Mouse (Mus musculus) thymus, adult 2 months (tissue): Measurements from ENCODE around the gene Dnah6. TPM values are rescaled to one million over a fixed set of nuclear protein-coding genes. Genes with fewer than 3 reads are reported as not detected.

Experiments
- DNase-seq: peaks from one replicate; pipeline ENCODE4 v3.0.0; 2021
- H3K27ac ChIP-seq: fragments of 200-500 bp; 2 replicates; pipeline ENCODE4 v1.5.1; 2012; ENCODE audit warnings: low read length, control low read depth; ENCODE audit not compliant: control insufficient read depth, insufficient read depth
- H3K27me3 ChIP-seq: fragments of 200-500 bp; 2 replicates; pipeline ENCODE4 v1.6.1; 2012; ENCODE audit warnings: mild to moderate bottlenecking, low read length, moderate library complexity, mixed read lengths; ENCODE audit not compliant: control insufficient read depth, insufficient read depth
- H3K36me3 ChIP-seq: fragments of 200-500 bp; 2 replicates; pipeline ENCODE4 v1.6.1; 2012; ENCODE audit warnings: mild to moderate bottlenecking, low read length, moderate library complexity; ENCODE audit not compliant: control insufficient read depth, insufficient read depth
- H3K4me1 ChIP-seq: fragments of 200-500 bp; replicated peaks from 2 replicates; pipeline ENCODE4 v1.6.1; 2012; ENCODE audit warnings: low read length; ENCODE audit not compliant: control insufficient read depth, insufficient read depth
- H3K4me3 ChIP-seq: fragments of 200-500 bp; 2 replicates; pipeline ENCODE4 v1.5.1; 2012; ENCODE audit warnings: mild to moderate bottlenecking, low read length, control low read depth, moderate library complexity; ENCODE audit not compliant: control insufficient read depth, insufficient read depth
- CTCF ChIP-seq: fragments of 200-500 bp; IDR thresholded peaks from 2 replicates; pipeline ENCODE4 v1.5.1; 2012; ENCODE audit warnings: mild to moderate bottlenecking, control low read depth, low read length, moderate library complexity, borderline replicate concordance; ENCODE audit not compliant: control insufficient read depth, poor library complexity, insufficient read depth; ENCODE audit errors: extremely low read depth
- POLR2A ChIP-seq: fragments of 200-500 bp; IDR thresholded peaks from 2 replicates; pipeline ENCODE4 v1.6.1; 2012; ENCODE audit warnings: mild to moderate bottlenecking, low read length, control low read depth, moderate library complexity; ENCODE audit not compliant: control insufficient read depth, poor library complexity, insufficient read depth; ENCODE audit errors: extremely low read depth
- WGBS: fragments of 180-500 bp; shearing (Covaris S2); methylation state at CpG from one replicate; pipeline ENCODE4 v1.1.7; 2018; 5-methylcytosine and 5-hydroxymethylcytosine counted together
- polyA plus RNA-seq: library from polyadenylated mRNA; depleted of rRNA; stranded (reverse); fragments of >200 nt; gene quantifications from 2 replicates; pipeline ENCODE4 v1.2.3, GENCODE M21; 2012

Gene Dnah6
- polyA plus RNA-seq, 1 experiment = 0.11 TPM

- 90% methylated on average over 6 of the region's 6 CpGs for WGBS
- Histone ChIP-seq H3K27me3 (no peaks in the 10 kb centered on the region), H3K4me1 (no peaks in the 10 kb centered on the region), H3K27ac (no peak overlapping the region), H3K36me3 (no peaks in the 10 kb centered on the region), H3K4me3 (no peak overlapping the region)
- DNase-seq = peak; percentile 41
- TF ChIP-seq CTCF = no peak
- TF ChIP-seq POLR2A = no peak
These were observed 11.8 kb upstream of the Dnah6 start for GRCm38 (mm10) chr6:73233202-73233726.

GRCm38 (mm10) chr6:73232152-73232584 lies 10.7 kb upstream of the Dnah6 start:
- 93% methylated on average over 12 of the region's 12 CpGs for WGBS
- no peak overlapping the region for H3K4me3 ChIP-seq
- DNase-seq = no peak

GRCm38 (mm10) chr6:73228881-73229280 lies 7.4 kb upstream of the Dnah6 start:
- no peak for DNase-seq
- TF ChIP-seq CTCF (no peak), POLR2A (no peak)
- Histone ChIP-seq H3K27me3 (no peaks in the 10 kb centered on the region), H3K27ac (no peak overlapping the region), H3K4me3 (no peak overlapping the region), H3K36me3 (no peaks in the 10 kb centered on the region), H3K4me1 (no peaks in the 10 kb centered on the region)
- 81% methylated on average over 3 of the region's 3 CpGs for WGBS

More at GRCm38 (mm10) chr6:73232152-73232584, 10.7 kb upstream of the Dnah6 start:
- no peaks in the 10 kb centered on the region for H3K36me3 ChIP-seq
- no peak overlapping the region for H3K27ac ChIP-seq
- H3K27me3 ChIP-seq = no peaks in the 10 kb centered on the region
- H3K4me1 ChIP-seq = no peaks in the 10 kb centered on the region
- TF ChIP-seq CTCF (no peak), POLR2A (no peak)

GRCm38 (mm10) chr6:73228408-73228807 lies 7.0 kb upstream of the Dnah6 start:
- Histone ChIP-seq H3K36me3 (no peaks in the 10 kb centered on the region), H3K27me3 (no peaks in the 10 kb centered on the region), H3K27ac (no peak overlapping the region), H3K4me1 (no peaks in the 10 kb centered on the region), H3K4me3 (no peak overlapping the region)
- DNase-seq = no peak
- no peak for TF ChIP-seq POLR2A
- TF ChIP-seq CTCF = no peak
- WGBS = 31% methylated on average over 4 of the region's 4 CpGs

GRCm38 (mm10) chr6:73227376-73228158 lies 6.1 kb upstream of the Dnah6 start:
- TF ChIP-seq POLR2A (no peak), CTCF (no peak)
- H3K4me1 ChIP-seq = no peaks in the 10 kb centered on the region
- 36% methylated on average over 10 of the region's 10 CpGs for WGBS
- no peaks in the 10 kb centered on the region for H3K36me3 ChIP-seq
- H3K27ac ChIP-seq = no peak overlapping the region
- H3K4me3 ChIP-seq = no peak overlapping the region
- no peaks in the 10 kb centered on the region for H3K27me3 ChIP-seq
- no peak for DNase-seq

DNA sequence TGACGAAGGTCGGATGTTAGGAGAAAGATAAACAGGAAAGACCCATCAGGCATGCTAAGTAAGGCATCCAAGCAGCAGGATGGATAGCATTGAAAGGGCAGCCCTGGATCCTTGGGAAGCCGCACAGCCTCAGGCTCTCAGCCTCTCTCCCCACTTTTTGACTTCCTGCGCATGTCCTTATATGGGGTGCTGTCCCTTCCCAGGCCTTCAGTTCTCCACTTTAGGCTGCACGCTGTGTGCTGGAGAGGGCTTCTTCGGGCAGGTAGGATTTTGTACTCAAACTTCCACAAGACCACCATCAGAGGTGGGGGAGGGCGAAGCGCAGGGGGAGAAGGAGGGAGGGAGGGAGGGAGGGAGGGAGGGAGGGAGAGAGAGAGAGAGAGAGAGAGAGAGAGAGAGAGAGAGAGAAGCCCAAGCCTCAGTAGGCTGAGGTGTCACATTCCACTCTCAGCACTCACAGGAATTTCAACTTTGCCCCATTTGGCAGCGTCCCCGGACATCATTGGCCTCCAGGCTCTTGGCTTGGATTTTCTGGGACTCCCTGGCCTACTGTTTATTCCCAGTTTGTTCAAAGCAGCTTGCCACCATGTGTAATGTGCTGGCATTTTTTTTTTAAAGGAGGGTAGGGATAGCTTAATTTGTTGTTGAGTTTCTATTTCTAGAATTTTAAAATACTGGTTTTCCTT lies 1.5 kb upstream of the Dnah6 start:
- TF ChIP-seq POLR2A = no peak
- no peak for TF ChIP-seq CTCF
- Histone ChIP-seq H3K27ac (no peak overlapping the region), H3K27me3 (no peaks in the 10 kb centered on the region), H3K4me3 (no peak overlapping the region), H3K36me3 (no peaks in the 10 kb centered on the region), H3K4me1 (peaks cover 5% of the 10 kb centered on the region; the same call in 1 of the 2 replicates)
- no peak for DNase-seq
- WGBS = 90% methylated on average over 10 of the region's 10 CpGs
